Mouse (Mus musculus) heart, adult 2 months (tissue): ENCODE measurements around the gene Carm1. TPM values are rescaled to one million over a fixed set of nuclear protein-coding genes. Genes with fewer than 3 reads are reported as not detected.
A peak's percentile ranks its signal among the peaks of the same experiment; 100 is the strongest.

Experiments used
- DNase-seq, 2 experiments: peaks; one replicate each; pipeline ENCODE4 v3.0.0; 2021
- H3K27ac ChIP-seq: fragments of 200-600 bp; 2 replicates; pipeline ENCODE4 v1.8.1; 2022
- H3K27me3 ChIP-seq: fragments of 200-500 bp; 2 replicates; pipeline ENCODE4 v1.6.1; 2012; ENCODE audit warnings: mild to moderate bottlenecking, low read length, inconsistent platforms, mixed read lengths; ENCODE audit not compliant: control insufficient read depth, insufficient read depth
- H3K36me3 ChIP-seq: fragments of 200-500 bp; 2 replicates; pipeline ENCODE4 v1.6.1; 2012; ENCODE audit warnings: low read length, inconsistent platforms; ENCODE audit not compliant: control insufficient read depth, insufficient read depth
- H3K4me1 ChIP-seq: fragments of 200-500 bp; 2 replicates; pipeline ENCODE4 v1.6.1; 2011; ENCODE audit warnings: low read length; ENCODE audit not compliant: control insufficient read depth, insufficient read depth
- H3K4me3 ChIP-seq: fragments of 200-600 bp; 2 replicates; pipeline ENCODE4 v1.8.1; 2022
- H3K79me2 ChIP-seq: fragments of 200-500 bp; replicated peaks from 2 replicates; pipeline ENCODE4 v1.6.1; 2012; ENCODE audit warnings: mild to moderate bottlenecking, inconsistent platforms, low read length, moderate library complexity, mixed read lengths; ENCODE audit not compliant: control insufficient read depth, insufficient read depth
- H3K9ac ChIP-seq: fragments of 200-500 bp; 2 replicates; pipeline ENCODE4 v1.6.1; 2012; ENCODE audit warnings: low read depth, mild to moderate bottlenecking, control low read depth, inconsistent platforms, low read length, mixed read lengths
- CTCF ChIP-seq: fragments of 200-600 bp; IDR thresholded peaks from 2 replicates; pipeline ENCODE4 v1.8.1; 2022; ENCODE audit warnings: antibody characterized with exemption, mild to moderate bottlenecking, moderate library complexity
- EP300 ChIP-seq: fragments of 200-500 bp; IDR thresholded peaks from 2 replicates; pipeline ENCODE4 v1.6.1; 2011; ENCODE audit warnings: low read depth, low read length, control low read depth; ENCODE audit not compliant: insufficient read depth
- POLR2A ChIP-seq: fragments of 200-500 bp; IDR thresholded peaks from 2 replicates; pipeline ENCODE4 v1.6.1; 2011; ENCODE audit warnings: mild to moderate bottlenecking, low read depth, low read length, control low read depth; ENCODE audit not compliant: insufficient read depth
- WGBS: fragments of 180-500 bp; shearing (Covaris S2); methylation state at CpG from one replicate; pipeline ENCODE4 v1.1.7; 2018; 5-methylcytosine and 5-hydroxymethylcytosine counted together
- intact Hi-C: fragments of 180-260 bp; cut with DNase I; formaldehyde crosslinking; loops from one replicate; pipeline ENCODE4 v1.15.1; 2025
- polyA plus RNA-seq: library from polyadenylated mRNA; depleted of rRNA; stranded (reverse); fragments of >200 nt; gene quantifications from 2 replicates; pipeline ENCODE4 v1.2.3, GENCODE M21; 2012
- total RNA-seq, 2 experiments: library from RNA; stranded (reverse); gene quantifications; 2 replicates each; pipeline ENCODE4 v1.2.3; 2021

Carm1 gene
- total and polyA plus RNA-seq, 3 experiments, result 61.5 to 77.6 (median 66.5) TPM

GRCm38 (mm10) chr9:21594838-21595237, 48.1 kb downstream of the Carm1 start:
- Histone ChIP-seq H3K9ac (no peak overlapping the region), H3K79me2 (no peaks in the 10 kb centered on the region; the same call in 1 of the 2 replicates), H3K27ac (no peak overlapping the region), H3K36me3 (no peaks in the 10 kb centered on the region; the same call in 1 of the 2 replicates), H3K4me1 (peaks cover 9% of the 10 kb centered on the region), H3K27me3 (no peaks in the 10 kb centered on the region), H3K4me3 (no peak overlapping the region)
- TF ChIP-seq EP300, result no peak
- no peak for TF ChIP-seq CTCF
- TF ChIP-seq POLR2A, result no peak
- 65% methylated on average over 2 of the region's 2 CpGs for WGBS
- DNase-seq, result no peak
- intact Hi-C loops, result no loop called here

- H3K27me3 ChIP-seq, result no peaks in the 10 kb centered on the region
- peaks cover 7% of the 10 kb centered on the region for H3K4me1 ChIP-seq
- 36% methylated on average over 2 of the region's 2 CpGs for WGBS
- H3K4me3 ChIP-seq, result no peak overlapping the region
- intact Hi-C loops, result no loop called here
- DNase-seq, result no peak
- H3K9ac ChIP-seq, result no peak overlapping the region
- TF ChIP-seq POLR2A, result no peak
- TF ChIP-seq CTCF, result peak; percentile 49
- TF ChIP-seq EP300, result no peak
- H3K36me3 ChIP-seq, result no peaks in the 10 kb centered on the region; the same call in 1 of the 2 replicates
- no peak overlapping the region for H3K27ac ChIP-seq
- H3K79me2 ChIP-seq, result no peaks in the 10 kb centered on the region; the same call in 1 of the 2 replicates
These were observed 51.5 kb downstream of the Carm1 start for GRCm38 (mm10) chr9:21598198-21598597.

GRCm38 (mm10) chr9:21600186-21600585, 53.5 kb downstream of the Carm1 start:
- intact Hi-C loops, result loop anchor here (5.0 kb wide), 1 partner anchor 202 kb away; no protein-coding TSS in a partner anchor
- TF ChIP-seq POLR2A, result no peak
- TF ChIP-seq CTCF, result no peak
- no peak for TF ChIP-seq EP300
- WGBS, result 70% methylated on average over 3 of the region's 3 CpGs

GRCm38 (mm10) chr9:21601073-21601472, 54.4 kb downstream of the Carm1 start:
- TF ChIP-seq EP300, result no peak
- TF ChIP-seq POLR2A, result no peak
- no peak for TF ChIP-seq CTCF
- Histone ChIP-seq H3K27me3 (no peaks in the 10 kb centered on the region), H3K9ac (no peak overlapping the region), H3K36me3 (no peaks in the 10 kb centered on the region), H3K4me1 (0 out of 2 replicates have a peak, but pooled peaks cover 1% of the 10 kb centered on the region), H3K27ac (no peak overlapping the region), H3K79me2 (no peaks in the 10 kb centered on the region), H3K4me3 (no peak overlapping the region)
- no peak for DNase-seq
- intact Hi-C loops, result loop anchor here (5.0 kb wide), 1 partner anchor 201 kb away; no protein-coding TSS in a partner anchor
- WGBS, result 84% methylated on average over 2 of the region's 2 CpGs

More at GRCm38 (mm10) chr9:21600186-21600585, 53.5 kb downstream of the Carm1 start:
- Histone ChIP-seq H3K79me2 (no peaks in the 10 kb centered on the region), H3K27ac (no peak overlapping the region), H3K9ac (no peak overlapping the region), H3K36me3 (no peaks in the 10 kb centered on the region), H3K27me3 (no peaks in the 10 kb centered on the region), H3K4me1 (0 out of 2 replicates have a peak, but pooled peaks cover 1% of the 10 kb centered on the region), H3K4me3 (no peak overlapping the region)
- DNase-seq, result no peak

- Histone ChIP-seq H3K36me3 (no peaks in the 10 kb centered on the region), H3K27ac (no peak overlapping the region), H3K27me3 (no peaks in the 10 kb centered on the region), H3K9ac (no peak overlapping the region), H3K79me2 (no peaks in the 10 kb centered on the region), H3K4me3 (no peak overlapping the region), H3K4me1 (0 out of 2 replicates have a peak, but pooled peaks cover 1% of the 10 kb centered on the region)
- TF ChIP-seq POLR2A (no peak), EP300 (0 out of 2 replicates have a peak, but pooled peaks have one; percentile 75), CTCF (peak; percentile 89)
- peak; percentile 65 for DNase-seq
- intact Hi-C loops, result loop anchor here (2.0 to 5.0 kb wide), 2 partner anchors 200 to 267 kb away; no protein-coding TSS in a partner anchor
- WGBS, result 53% methylated on average over 10 of the region's 10 CpGs
These were observed 55.2 kb downstream of the Carm1 start for GRCm38 (mm10) chr9:21601722-21602399.

GRCm38 (mm10) chr9:21604119-21604518, 57.4 kb downstream of the Carm1 start:
- no peak overlapping the region for H3K27ac ChIP-seq
- TF ChIP-seq CTCF (0 out of 2 replicates have a peak, but pooled peaks have one; percentile 24), EP300 (no peak)
- 69% methylated on average over 5 of the region's 5 CpGs for WGBS
- no peaks in the 10 kb centered on the region for H3K79me2 ChIP-seq
- H3K4me1 ChIP-seq, result 0 out of 2 replicates have a peak, but pooled peaks cover 1% of the 10 kb centered on the region
- H3K27me3 ChIP-seq, result no peaks in the 10 kb centered on the region
- intact Hi-C loops, result loop anchor here (5.0 kb wide), 1 partner anchor 198 kb away; no protein-coding TSS in a partner anchor
- no peak overlapping the region for H3K9ac ChIP-seq
- H3K4me3 ChIP-seq, result no peak overlapping the region
- no peaks in the 10 kb centered on the region for H3K36me3 ChIP-seq
- DNase-seq, result no peak
